Mouse (Mus musculus) megakaryocyte, embryonic 14.5 days (primary cell): Measurements from ENCODE around the gene Gm20605.

Experiments
- FLI1 ChIP-seq: IDR thresholded peaks from 2 replicates; pipeline ENCODE4 v1.6.1; 2012; ENCODE audit warnings: low read length, inconsistent platforms, mixed read lengths
- GATA1 ChIP-seq: IDR thresholded peaks from 3 replicates; pipeline ENCODE4 v1.6.1; 2012; ENCODE audit warnings: mixed read lengths, low read length, inconsistent platforms, borderline replicate concordance

GRCm38 (mm10) chr5:137685653-137686052, 56.7 kb downstream of the Gm20605 start:
- no peak for TF ChIP-seq FLI1
- TF ChIP-seq GATA1, result no peak
